Mouse (Mus musculus): ENCODE measurements around the gene Smg1. TPM values are rescaled to one million over a fixed set of nuclear protein-coding genes. Genes with fewer than 3 reads are reported as not detected.

The Smg1 gene
- total RNA-seq, 4 experiments from 2014 or later = 61.6 to 80.7 (median 69.0) TPM

GRCm38 (mm10) chr7:118107671-118108070 is 135.8 kb downstream of the Smg1 start:
- no peak for DNase-seq (ENCODE audit: low spot score in 2 of 2)

- DNase-seq (ENCODE audit: low spot score in 2 of 2) = no peak
These were observed 138.9 kb downstream of the Smg1 start for GRCm38 (mm10) chr7:118104458-118105052.

- no peak for DNase-seq (ENCODE audit: low spot score in 2 of 2)
These were observed 139.7 kb downstream of the Smg1 start for GRCm38 (mm10) chr7:118103462-118104379.

GRCm38 (mm10) chr7:118102678-118103461 is 140.6 kb downstream of the Smg1 start:
- no peak for DNase-seq (ENCODE audit: low spot score in 2 of 2)

- no peak for DNase-seq (ENCODE audit: low spot score in 2 of 2)
These were observed 141.2 kb downstream of the Smg1 start for GRCm38 (mm10) chr7:118102231-118102630.

- no peak for DNase-seq (ENCODE audit: low spot score in 2 of 2)
These were observed 145.9 kb downstream of the Smg1 start for GRCm38 (mm10) chr7:118097615-118098014.

Other genes with a start within 250 kb of the Smg1 start
- gene Rps15a, start 127.5 kb downstream of the Smg1 start, total RNA-seq (2022) = 100 to 1,000 TPM; 389 to 421 (median 396) TPM
- 100 to 1,000 TPM; 242 to 291 (median 261) TPM for gene Arl6ip1, start 114.0 kb downstream of the Smg1 start, total RNA-seq (2022)
- gene Syt17, start 204.6 kb upstream of the Smg1 start, total RNA-seq (2022) = 10 to 100 TPM; 35.8 to 48.1 (median 41.5) TPM
- gene Itpripl2, start 248.3 kb upstream of the Smg1 start, total RNA-seq (2022) = 1 to 10 TPM; 4.1 to 5.3 (median 4.7) TPM